Mouse (Mus musculus): ENCODE measurements at regions not wholly inside any gene's neighbourhood (a gene's known extent, or its start where the extent isn't known, plus 50 kb on each side); places are given as distances from the start of the nearest gene placed in this dataset.

DNA sequence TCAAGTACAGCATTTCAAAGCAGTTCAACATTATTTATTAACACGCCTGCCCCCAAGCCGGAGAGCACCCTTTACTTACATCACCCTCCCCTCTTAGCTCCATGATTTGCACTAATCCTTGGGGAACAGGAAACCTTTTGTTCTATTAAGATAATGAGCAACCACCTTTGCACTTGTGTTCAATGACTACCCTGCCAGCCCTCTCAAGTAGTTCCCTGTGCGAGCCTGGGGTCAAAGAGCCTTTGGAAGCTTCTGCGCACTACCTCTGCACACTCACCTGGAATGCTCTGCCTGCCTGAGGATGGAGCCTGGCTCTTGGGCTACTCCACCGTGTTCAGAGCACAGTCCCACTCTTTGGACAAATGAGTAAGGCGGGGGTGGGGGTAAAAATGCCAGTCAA lies 96.0 kb upstream of the Cdkn3 start:
- Histone ChIP-seq H3K4me2 (no peak overlapping the region), H3K4me3 (replicated peaks) (no peak overlapping the region), H3K9ac (no peak overlapping the region), H3K36me3 (no peaks in the 10 kb centered on the region), H3K27me3 (no peaks in the 10 kb centered on the region), H3K27ac (no peak overlapping the region), H3K4me1 (replicated peaks) (peaks cover 26% of the 10 kb centered on the region), H3K9me3 (replicated peaks) (no peaks in the 10 kb centered on the region)
- DNase-seq (no peak), ATAC-seq (ENCODE audit: low read depth) (no peak)
- 66% methylated on average over 6 of the region's 6 CpGs for WGBS (ENCODE audit: insufficient replicate concordance)

DNA sequence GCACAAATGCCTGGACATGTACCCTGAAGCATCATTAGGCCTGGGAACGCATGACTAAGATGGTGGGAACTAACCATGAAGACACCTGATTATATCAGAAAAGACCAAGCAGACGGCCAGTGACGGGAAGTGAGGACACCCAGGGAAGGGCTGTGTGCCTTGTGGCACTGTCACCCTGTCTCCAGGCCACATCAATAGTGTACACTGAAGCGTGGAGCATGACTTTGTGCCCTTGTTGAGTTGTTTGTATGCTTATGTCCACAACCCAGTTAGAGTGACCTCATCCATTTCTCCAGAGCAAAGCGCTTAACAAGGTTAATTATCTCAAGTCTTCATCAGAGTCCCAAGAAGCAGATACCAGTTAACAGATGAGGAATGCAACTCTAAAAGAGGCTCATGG lies 96.8 kb upstream of the Cdkn3 start:
- Histone ChIP-seq H3K36me3 (no peaks in the 10 kb centered on the region), H3K9ac (no peak overlapping the region), H3K27ac (no peak overlapping the region), H3K4me1 (replicated peaks) (peaks cover 26% of the 10 kb centered on the region), H3K27me3 (no peaks in the 10 kb centered on the region), H3K9me3 (replicated peaks) (no peaks in the 10 kb centered on the region), H3K4me3 (replicated peaks) (no peak overlapping the region), H3K4me2 (no peak overlapping the region)
- DNase-seq = no peak
- ATAC-seq (ENCODE audit: low read depth) = no peak
- WGBS (ENCODE audit: insufficient replicate concordance) = 55% methylated on average over 5 of the region's 5 CpGs

- no peak for DNase-seq
- Histone ChIP-seq H3K4me3 (replicated peaks) (no peak overlapping the region), H3K4me1 (replicated peaks) (peaks cover 23% of the 10 kb centered on the region), H3K9ac (no peak overlapping the region), H3K36me3 (no peaks in the 10 kb centered on the region), H3K9me3 (replicated peaks) (no peaks in the 10 kb centered on the region), H3K4me2 (no peak overlapping the region), H3K27me3 (no peaks in the 10 kb centered on the region), H3K27ac (no peak overlapping the region)
- 30% methylated on average over 9 of the region's 9 CpGs for WGBS (ENCODE audit: insufficient replicate concordance)
- peak; percentile 39; the same call in 1 of the 2 replicates for ATAC-seq (ENCODE audit: low read depth)
Observed at GRCm38 (mm10) chr14:46661792-46662545, 98.4 kb upstream of the Cdkn3 start.

DNA sequence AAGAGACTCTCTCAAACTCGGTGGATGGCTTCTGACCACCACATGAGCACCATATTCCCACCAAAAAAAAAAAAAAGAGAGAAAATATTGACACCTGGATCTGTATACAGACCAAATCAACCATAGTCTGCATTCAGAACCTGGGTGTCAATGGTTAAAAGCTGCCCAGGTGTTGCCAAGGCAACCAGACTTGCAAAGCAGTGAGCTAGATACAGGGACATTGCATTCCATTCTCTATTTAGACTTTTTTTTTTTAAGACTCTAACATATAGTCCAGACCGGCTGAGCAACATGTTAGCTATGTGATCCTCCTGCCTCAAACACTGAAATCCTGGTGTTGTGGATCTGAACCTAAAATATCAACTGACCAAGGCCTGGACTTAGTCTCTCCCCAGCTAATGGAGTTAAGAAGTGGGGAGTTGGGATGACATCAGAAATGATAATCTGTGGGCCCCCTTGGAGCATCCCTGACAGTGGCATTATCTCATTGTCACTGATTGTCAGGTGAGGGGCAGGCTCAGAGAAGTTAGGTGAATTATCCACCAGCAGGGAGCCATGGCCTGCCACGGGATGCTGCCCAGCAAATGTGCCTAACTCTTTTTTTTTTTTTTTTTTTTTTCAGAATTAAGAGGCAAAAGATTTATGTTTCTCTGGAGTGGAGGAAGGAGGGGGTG lies 99.1 kb upstream of the Cdkn3 start:
- 59% methylated on average over 3 of the region's 3 CpGs for WGBS (ENCODE audit: insufficient replicate concordance)
- Histone ChIP-seq H3K36me3 (no peaks in the 10 kb centered on the region), H3K27me3 (no peaks in the 10 kb centered on the region), H3K9me3 (replicated peaks) (no peaks in the 10 kb centered on the region), H3K4me1 (replicated peaks) (peaks cover 23% of the 10 kb centered on the region), H3K9ac (no peak overlapping the region), H3K4me3 (replicated peaks) (no peak overlapping the region), H3K4me2 (no peak overlapping the region), H3K27ac (no peak overlapping the region)
- no peak for ATAC-seq (ENCODE audit: low read depth)
- DNase-seq = no peak

DNA sequence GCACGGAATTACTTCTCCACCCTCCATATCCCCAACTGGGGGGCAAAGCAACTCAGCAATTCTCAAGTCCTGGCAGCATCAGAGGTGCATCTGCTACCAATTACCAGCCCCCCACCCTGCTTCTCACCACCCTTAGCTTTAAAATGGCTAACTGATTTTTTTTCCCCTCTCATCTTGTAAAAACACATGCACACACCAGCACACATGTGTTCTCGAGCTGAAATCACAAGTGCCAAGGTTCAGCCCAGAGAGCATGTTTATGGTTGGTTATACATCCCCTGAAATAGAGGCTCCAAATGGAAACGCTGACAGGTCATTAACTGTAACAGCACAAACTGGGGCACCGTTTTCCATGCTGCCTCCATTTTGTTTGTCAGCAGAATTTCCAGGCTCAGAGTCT lies 101.0 kb upstream of the Cdkn3 start:
- no peaks in the 10 kb centered on the region for H3K36me3 ChIP-seq
- DNase-seq (no peak), ATAC-seq (ENCODE audit: low read depth) (no peak)
- H3K4me2 ChIP-seq = no peak overlapping the region
- no peak overlapping the region for H3K27ac ChIP-seq
- H3K4me1 ChIP-seq (replicated peaks) = peaks cover 23% of the 10 kb centered on the region
- H3K9ac ChIP-seq = no peak overlapping the region
- H3K27me3 ChIP-seq = no peaks in the 10 kb centered on the region
- H3K9me3 ChIP-seq (replicated peaks) = no peaks in the 10 kb centered on the region
- H3K4me3 ChIP-seq (replicated peaks) = no peak overlapping the region
- WGBS (ENCODE audit: insufficient replicate concordance) = 56% methylated on average over 4 of the region's 4 CpGs

DNA sequence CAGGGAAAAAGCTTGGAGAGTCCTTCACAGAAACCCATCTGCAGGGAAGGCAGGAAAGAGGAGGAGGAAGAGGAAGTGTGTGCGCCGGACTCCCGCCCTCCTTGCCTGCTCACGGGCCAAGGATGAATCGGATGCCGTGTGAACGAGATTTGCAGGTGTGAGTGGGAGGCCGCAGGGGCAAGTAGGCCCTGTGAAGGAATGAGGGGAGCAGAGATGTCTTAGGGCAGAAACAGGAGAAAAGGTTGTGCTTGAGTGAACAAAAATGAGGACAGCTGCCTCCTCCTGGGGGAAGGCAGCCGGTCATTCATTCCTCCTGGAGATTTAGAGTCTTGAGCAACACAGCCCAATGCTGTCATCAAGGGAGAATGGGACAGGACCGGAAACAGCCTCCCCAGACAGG lies 104.1 kb upstream of the Cdkn3 start:
- Histone ChIP-seq H3K36me3 (no peaks in the 10 kb centered on the region), H3K4me3 (replicated peaks) (no peak overlapping the region), H3K27ac (no peak overlapping the region), H3K4me2 (no peak overlapping the region), H3K4me1 (replicated peaks) (0 out of 2 replicates have a peak, but pooled peaks cover under 1% of the 10 kb centered on the region), H3K9me3 (replicated peaks) (no peaks in the 10 kb centered on the region), H3K9ac (no peak overlapping the region), H3K27me3 (no peaks in the 10 kb centered on the region)
- DNase-seq (no peak), ATAC-seq (ENCODE audit: low read depth) (no peak)
- WGBS (ENCODE audit: insufficient replicate concordance) = 54% methylated on average over 10 of the region's 10 CpGs

GRCm38 (mm10) chr14:46647319-46647974 lies 112.9 kb upstream of the Cdkn3 start:
- WGBS (ENCODE audit: insufficient replicate concordance) = 48% methylated on average over 12 of the region's 12 CpGs
- DNase-seq = no peak
- Histone ChIP-seq H3K4me1 (replicated peaks) (no peaks in the 10 kb centered on the region), H3K36me3 (no peaks in the 10 kb centered on the region), H3K27ac (no peak overlapping the region), H3K4me2 (no peak overlapping the region), H3K9ac (no peak overlapping the region), H3K4me3 (replicated peaks) (no peak overlapping the region), H3K9me3 (replicated peaks) (no peaks in the 10 kb centered on the region), H3K27me3 (no peaks in the 10 kb centered on the region)
- ATAC-seq (ENCODE audit: low read depth) = no peak

GRCm38 (mm10) chr14:46646673-46647318 lies 113.5 kb upstream of the Cdkn3 start:
- Histone ChIP-seq H3K4me3 (replicated peaks) (no peak overlapping the region), H3K9me3 (replicated peaks) (no peaks in the 10 kb centered on the region), H3K4me2 (no peak overlapping the region), H3K4me1 (replicated peaks) (no peaks in the 10 kb centered on the region), H3K36me3 (no peaks in the 10 kb centered on the region), H3K27me3 (no peaks in the 10 kb centered on the region), H3K27ac (no peak overlapping the region), H3K9ac (no peak overlapping the region)
- WGBS (ENCODE audit: insufficient replicate concordance) = 71% methylated on average over 14 of the region's 14 CpGs
- ATAC-seq (ENCODE audit: low read depth) = no peak
- no peak for DNase-seq

GRCm38 (mm10) chr14:46639116-46639826 lies 121.1 kb upstream of the Cdkn3 start:
- Histone ChIP-seq H3K9ac (no peak overlapping the region), H3K4me3 (replicated peaks) (no peak overlapping the region), H3K9me3 (replicated peaks) (no peaks in the 10 kb centered on the region), H3K27ac (no peak overlapping the region), H3K4me1 (replicated peaks) (no peaks in the 10 kb centered on the region), H3K27me3 (no peaks in the 10 kb centered on the region), H3K4me2 (no peak overlapping the region), H3K36me3 (no peaks in the 10 kb centered on the region)
- ATAC-seq (ENCODE audit: low read depth) = no peak
- WGBS (ENCODE audit: insufficient replicate concordance) = 49% methylated on average over 8 of the region's 8 CpGs
- no peak for DNase-seq

- ATAC-seq (ENCODE audit: low read depth) = no peak
Observed at GRCm38 (mm10) chr14:46638516-46638915, 121.8 kb upstream of the Cdkn3 start.

DNA sequence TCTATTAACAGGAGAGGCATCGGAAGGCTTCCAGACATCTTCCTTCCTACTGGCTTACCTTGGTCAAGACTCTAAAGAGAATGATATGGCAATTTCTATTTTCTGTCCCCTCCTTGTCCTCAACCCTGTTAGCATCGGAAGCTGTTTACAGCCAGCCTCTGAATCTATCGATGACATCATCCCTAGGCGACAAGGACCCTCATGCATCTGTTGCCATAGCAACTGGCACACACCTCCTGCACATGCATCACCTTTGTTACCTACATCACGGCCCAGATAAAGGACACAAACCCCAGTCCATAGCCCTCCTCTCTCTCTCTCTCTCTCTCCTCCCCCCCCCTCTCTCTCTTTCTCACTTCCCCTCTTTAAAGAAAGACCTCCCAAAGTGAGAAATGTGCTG lies 123.1 kb upstream of the Cdkn3 start:
- H3K27ac ChIP-seq = no peak overlapping the region
- no peak for ATAC-seq (ENCODE audit: low read depth)
- no peaks in the 10 kb centered on the region for H3K36me3 ChIP-seq
- H3K4me3 ChIP-seq (replicated peaks) = no peak overlapping the region
- no peaks in the 10 kb centered on the region for H3K4me1 ChIP-seq (replicated peaks)
- H3K9ac ChIP-seq = no peak overlapping the region
- H3K27me3 ChIP-seq = no peaks in the 10 kb centered on the region
- WGBS (ENCODE audit: insufficient replicate concordance) = 74% methylated on average over 5 of the region's 5 CpGs
- DNase-seq = no peak
- no peak overlapping the region for H3K4me2 ChIP-seq
- no peaks in the 10 kb centered on the region for H3K9me3 ChIP-seq (replicated peaks)

More at GRCm38 (mm10) chr14:46638516-46638915, 121.8 kb upstream of the Cdkn3 start:
- Histone ChIP-seq H3K4me3 (replicated peaks) (no peak overlapping the region), H3K4me2 (no peak overlapping the region), H3K36me3 (no peaks in the 10 kb centered on the region), H3K27me3 (no peaks in the 10 kb centered on the region), H3K27ac (no peak overlapping the region), H3K4me1 (replicated peaks) (no peaks in the 10 kb centered on the region), H3K9me3 (replicated peaks) (no peaks in the 10 kb centered on the region), H3K9ac (no peak overlapping the region)
- WGBS (ENCODE audit: insufficient replicate concordance) = 70% methylated on average over 6 of the region's 6 CpGs
- no peak for DNase-seq
